Mouse (Mus musculus) v-Abl transformed pro-B cells (cell line): ENCODE results near the gene Sim1.

Source experiments
- in situ Hi-C, 2 experiments: fragments of 400-800 bp; cut with MboI; formaldehyde crosslinking; loops; one replicate each; pipeline ENCODE4 v1.15.1; 2025; ENCODE audit not compliant: unreplicated experiment in 2 of 2

The Sim1 gene

GRCm38 (mm10) chr10:51014901-51015300, 120.3 kb downstream of the Sim1 start:
- in situ Hi-C loops = no loop called here

DNA sequence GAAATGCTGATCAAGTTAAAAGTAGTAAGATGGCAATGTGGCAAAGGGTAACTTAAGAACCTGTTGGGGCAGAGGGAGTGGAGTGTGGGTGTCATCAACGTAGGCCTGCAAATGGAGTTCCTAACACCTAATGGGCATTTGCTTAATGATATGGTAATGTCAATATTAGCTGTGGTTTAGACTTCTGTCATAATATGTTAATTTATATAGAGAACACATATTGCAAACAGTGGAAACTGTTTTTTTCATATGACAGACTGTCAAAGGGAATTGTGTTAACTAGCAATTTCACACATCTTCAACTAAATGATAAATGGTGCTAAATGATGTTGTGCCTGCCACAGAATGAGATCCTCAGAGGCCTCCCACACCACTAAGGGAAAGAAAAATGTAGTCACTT, 120.8 kb downstream of the Sim1 start:
- in situ Hi-C loops = no loop called here

- in situ Hi-C loops = no loop called here
Measured at GRCm38 (mm10) chr10:51023308-51024279, 129.0 kb downstream of the Sim1 start.
